Mouse (Mus musculus) heart, postnatal 25 days (tissue): ENCODE results near the gene Gm16223. TPM values are rescaled to one million over a fixed set of nuclear protein-coding genes. Genes with fewer than 3 reads are reported as not detected.

Experiments used
- DNase-seq: peaks from one replicate; pipeline ENCODE4 v3.0.0; 2022; ENCODE audit warnings: low spot score
- intact Hi-C: fragments of 180-260 bp; cut with DNase I; formaldehyde crosslinking; loops from one replicate; pipeline ENCODE4 v1.15.1; 2025
- total RNA-seq, 2 experiments: library from RNA; stranded (reverse); gene quantifications; 2 replicates each; pipeline ENCODE4 v1.2.3; 2021

Gm16223 gene
- under 1 TPM in 1 of 2 experiments, not detected in 1; 0.10 TPM for total RNA-seq

- no peak for DNase-seq
- intact Hi-C loops, result no loop called here
Observed at GRCm38 (mm10) chr5:42067476-42068187, at the start of gene Gm16223. TSS of gene Gm16223 (plus strand) at chr5:42067960.

- DNase-seq, result no peak
- intact Hi-C loops, result no loop called here
Observed at GRCm38 (mm10) chr5:42022029-42022428, 45.7 kb upstream of the Gm16223 start.

DNA sequence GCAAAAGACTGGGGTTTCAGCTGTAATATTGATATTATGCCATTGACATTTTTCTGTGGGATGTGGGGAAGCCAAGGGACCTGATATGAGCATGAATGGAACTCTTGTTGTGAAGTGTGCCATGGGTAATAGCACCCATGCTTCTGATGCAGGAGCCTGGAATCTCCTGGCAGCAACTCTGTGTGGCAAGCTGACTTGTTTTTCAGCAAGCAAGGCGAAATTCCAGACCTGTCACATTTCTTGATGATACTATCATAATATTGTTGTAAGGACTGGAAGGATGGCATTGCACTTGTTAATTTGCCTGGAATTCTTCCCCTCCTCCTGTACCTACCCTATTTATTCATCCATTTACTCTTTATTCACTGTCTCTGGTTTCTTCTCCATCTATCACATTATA, 44.2 kb upstream of the Gm16223 start:
- intact Hi-C loops, result no loop called here

DNA sequence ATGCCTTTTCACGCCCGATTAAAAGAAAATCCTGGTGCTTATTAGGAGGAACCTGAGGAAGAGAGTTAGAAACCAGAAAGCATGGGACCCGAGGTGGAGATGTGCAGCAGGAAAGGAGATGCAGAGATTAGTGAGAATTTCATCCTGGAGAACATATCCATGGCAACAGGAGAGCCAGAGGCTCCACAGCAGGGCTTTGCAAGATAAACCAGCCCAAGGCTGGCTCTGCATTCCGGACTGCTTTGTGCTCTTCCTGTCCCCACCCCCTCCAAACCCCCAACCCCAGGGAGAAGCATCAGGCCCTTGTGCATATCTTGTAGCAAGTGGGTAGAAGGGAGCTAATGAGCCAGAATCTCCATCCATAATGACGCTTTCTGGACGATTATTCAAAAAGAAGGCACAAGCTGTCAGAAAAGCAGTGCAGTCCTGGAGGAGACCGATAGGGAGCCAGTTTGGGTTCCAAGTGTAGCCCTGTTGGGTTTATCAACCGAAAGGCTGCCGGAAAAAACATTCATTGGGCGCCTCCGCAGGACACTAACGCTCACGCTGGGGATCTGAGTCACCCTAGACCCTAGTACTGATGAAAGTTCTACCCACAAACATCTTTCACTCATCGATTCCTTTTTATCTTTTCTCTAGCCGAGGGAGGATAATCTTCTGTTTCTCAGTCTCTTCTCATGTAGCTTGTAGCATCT, 31.2 kb upstream of the Gm16223 start:
- no peak for DNase-seq
- intact Hi-C loops, result no loop called here

More for the DNA sequence above, 44.2 kb upstream of the Gm16223 start:
- no peak for DNase-seq

GRCm38 (mm10) chr5:42054636-42055035, 13.1 kb upstream of the Gm16223 start:
- intact Hi-C loops, result no loop called here
- no peak for DNase-seq

GRCm38 (mm10) chr5:42055151-42055550, 12.6 kb upstream of the Gm16223 start:
- intact Hi-C loops, result no loop called here
- no peak for DNase-seq

DNA sequence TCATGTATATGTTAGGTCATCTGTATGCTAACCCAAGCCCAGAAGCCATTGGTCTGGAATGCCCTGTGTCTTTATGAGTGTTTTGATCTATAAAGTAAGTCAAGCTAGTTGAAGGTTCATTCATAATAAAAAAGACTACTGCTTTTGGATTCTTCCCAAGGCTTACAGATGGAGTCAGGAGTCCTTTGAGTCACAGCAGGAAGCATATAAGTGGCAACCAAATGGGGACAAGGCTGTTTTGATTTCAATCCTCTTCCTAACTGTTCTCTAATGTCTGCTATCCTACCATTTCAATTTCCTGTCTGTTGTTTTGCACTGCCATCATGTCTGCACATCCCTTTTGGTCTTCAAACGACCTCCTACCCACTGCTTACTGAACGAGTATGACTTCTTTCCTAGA, 2.7 kb upstream of the Gm16223 start:
- intact Hi-C loops, result no loop called here
- DNase-seq, result no peak

DNA sequence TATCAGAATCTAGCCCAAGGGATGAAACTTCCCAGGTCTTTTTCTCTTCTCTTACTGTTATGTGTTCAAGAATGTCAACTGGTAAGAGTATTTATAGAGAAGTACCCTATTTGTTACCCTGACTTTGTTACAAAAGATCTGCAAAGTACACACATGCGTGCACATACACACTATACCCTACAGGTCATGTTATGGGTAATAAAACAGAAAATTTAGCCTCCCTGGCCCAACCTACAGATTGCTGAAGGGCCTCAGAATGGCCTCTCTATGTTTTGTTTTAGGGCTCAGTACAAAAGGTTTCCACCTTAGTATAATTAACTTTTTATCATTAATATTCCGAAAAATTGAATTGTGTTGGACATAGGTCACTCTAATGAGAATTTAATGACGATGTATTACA, 685 bp upstream of the Gm16223 start:
- intact Hi-C loops, result no loop called here
- no peak for DNase-seq

GRCm38 (mm10) chr5:42068188-42068579, 424 bp downstream of the Gm16223 start:
- no peak for DNase-seq
- intact Hi-C loops, result no loop called here

DNA sequence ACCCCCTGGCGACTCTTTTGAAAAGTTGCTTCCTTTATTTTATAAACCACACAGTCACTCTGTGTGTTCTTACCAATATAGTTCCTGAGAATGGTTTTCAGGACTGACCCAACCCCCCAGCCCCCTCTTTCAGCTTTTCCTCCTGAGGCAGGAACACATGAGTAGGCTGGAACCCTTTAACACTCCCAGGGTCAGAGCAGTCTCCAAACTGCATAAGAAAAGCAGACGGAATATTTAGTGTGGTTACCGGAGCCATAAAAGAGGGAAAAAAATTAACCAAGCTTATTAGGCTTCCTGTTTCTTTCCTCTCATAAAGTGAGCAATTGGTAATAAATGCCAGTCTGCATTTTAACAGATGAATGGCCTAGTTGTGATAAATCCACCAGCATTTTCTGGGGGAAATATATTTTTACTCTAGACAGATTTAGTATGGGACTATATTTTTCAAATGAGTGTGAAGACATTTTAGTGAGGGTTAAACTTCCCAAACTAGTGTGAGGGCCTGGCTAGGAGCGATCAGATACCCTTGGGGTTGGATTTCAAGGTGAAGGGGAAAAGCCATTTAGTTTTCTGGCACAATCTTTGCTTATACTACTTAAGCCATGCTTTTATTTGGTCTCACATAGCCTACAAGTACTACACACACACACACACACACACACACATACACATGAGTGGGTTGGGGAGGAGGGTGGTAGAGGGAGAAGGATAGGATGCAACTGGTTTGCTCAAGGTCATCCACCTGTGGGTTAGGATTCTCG, 49.0 kb downstream of the Gm16223 start:
- no peak for DNase-seq
- intact Hi-C loops, result no loop called here

- intact Hi-C loops, result no loop called here
- DNase-seq, result no peak
Observed at GRCm38 (mm10) chr5:42125562-42125961, 57.8 kb downstream of the Gm16223 start.

DNA sequence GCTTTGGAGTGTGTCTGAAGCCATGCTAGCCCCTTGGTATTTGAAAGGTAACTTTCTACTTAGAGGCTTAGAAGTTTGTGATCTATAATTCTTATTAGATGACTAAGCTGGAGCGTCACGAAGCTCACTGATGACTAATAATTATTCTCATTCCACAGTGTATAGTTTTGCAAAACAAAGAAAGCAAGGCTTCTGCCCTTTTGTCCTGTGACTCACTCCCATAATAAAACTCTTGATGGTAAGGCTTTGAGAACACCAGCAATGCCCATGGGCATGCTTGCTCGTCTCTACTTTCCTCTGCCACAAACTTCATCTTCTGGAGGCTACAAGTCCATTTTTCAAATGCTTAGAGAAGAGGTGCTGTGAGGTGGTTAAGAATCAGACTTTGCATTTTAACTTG, 87.9 kb downstream of the Gm16223 start:
- intact Hi-C loops, result no loop called here

GRCm38 (mm10) chr5:42164731-42165130, 97.0 kb downstream of the Gm16223 start:
- no peak for DNase-seq
- intact Hi-C loops, result no loop called here

More for the DNA sequence above, 87.9 kb downstream of the Gm16223 start:
- no peak for DNase-seq

DNA sequence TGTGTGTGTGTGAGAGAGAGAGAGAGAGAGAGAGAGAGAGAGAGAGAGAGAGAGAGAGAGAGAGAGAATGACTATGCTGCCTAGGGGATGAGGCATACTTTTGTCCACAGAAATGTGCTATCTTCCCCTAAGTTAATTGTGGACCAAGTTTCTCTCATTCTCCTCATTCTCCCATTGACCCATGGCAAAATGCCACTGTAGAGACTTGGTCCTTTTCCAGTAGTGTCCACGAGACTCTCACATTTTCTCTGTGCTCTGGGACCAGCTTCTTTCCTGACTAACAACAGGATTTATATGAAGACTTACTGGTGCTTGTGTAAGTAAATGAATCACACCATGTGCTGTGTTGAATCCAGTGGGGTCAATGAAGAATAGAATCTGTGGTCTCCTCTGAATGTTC, 98.6 kb downstream of the Gm16223 start:
- intact Hi-C loops, result no loop called here
- no peak for DNase-seq

DNA sequence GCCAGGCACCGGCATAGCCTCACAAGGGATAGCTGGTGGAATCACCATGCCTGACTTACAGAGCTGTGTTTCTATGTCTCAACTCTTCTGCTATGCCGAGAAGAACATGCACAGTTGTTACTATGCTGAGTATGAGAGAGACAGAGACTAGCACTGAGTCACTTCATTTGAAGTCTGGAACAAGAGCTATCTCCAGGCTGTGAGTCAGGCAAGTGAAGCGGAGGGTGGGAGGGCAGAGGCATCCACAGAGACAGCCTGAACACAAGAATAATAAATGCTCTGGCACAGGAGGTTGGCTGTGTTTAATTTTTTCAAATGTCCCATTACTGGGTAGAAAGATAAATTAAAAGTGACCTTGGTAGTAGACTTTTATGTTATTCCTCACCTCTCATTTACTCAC, 100.3 kb downstream of the Gm16223 start:
- intact Hi-C loops, result no loop called here
- no peak for DNase-seq

- DNase-seq, result no peak
- intact Hi-C loops, result no loop called here
Observed at GRCm38 (mm10) chr5:42168785-42169184, 101.0 kb downstream of the Gm16223 start.

GRCm38 (mm10) chr5:42174109-42174508, 106.3 kb downstream of the Gm16223 start:
- DNase-seq, result no peak
- intact Hi-C loops, result no loop called here

DNA sequence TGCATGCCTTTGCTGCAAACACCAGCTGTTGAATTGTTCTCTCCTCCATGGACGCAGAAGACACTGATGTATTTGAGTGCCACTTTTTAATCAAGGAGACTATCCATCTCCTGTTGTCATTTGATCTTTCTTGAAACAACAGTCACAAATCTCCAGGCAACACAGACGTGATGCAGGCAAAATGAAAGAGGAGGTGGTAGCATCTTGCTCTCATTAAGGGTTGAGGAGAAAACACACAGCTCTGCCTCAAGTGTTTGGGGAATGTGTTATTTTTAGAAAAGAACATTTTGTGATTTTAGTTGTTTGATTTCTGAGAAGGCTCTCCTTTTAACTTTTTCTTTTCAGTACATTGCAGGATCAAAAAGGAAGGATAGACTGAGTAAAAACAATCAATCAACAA, 107.7 kb downstream of the Gm16223 start:
- intact Hi-C loops, result no loop called here
- DNase-seq, result no peak

GRCm38 (mm10) chr5:42198493-42198892, 130.7 kb downstream of the Gm16223 start:
- DNase-seq, result no peak
- intact Hi-C loops, result no loop called here

- no peak for DNase-seq
- intact Hi-C loops, result no loop called here
Observed at GRCm38 (mm10) chr5:42207456-42208122, 139.8 kb downstream of the Gm16223 start.
